Mouse (Mus musculus) CH12.LX (cell line): Measurements from ENCODE around the gene Itgb3. TPM values are rescaled to one million over a fixed set of nuclear protein-coding genes. Genes with fewer than 3 reads are reported as not detected.

Source experiments
- DNase-seq: peaks from one replicate; pipeline ENCODE4 v3.0.0-alpha.2; 2013; ENCODE audit errors: extremely low read depth
- H3K27ac ChIP-seq: 2 replicates; pipeline ENCODE4 v1.5.1; 2012; ENCODE audit warnings: low read depth, mild to moderate bottlenecking, control low read depth, moderate library complexity; ENCODE audit not compliant: insufficient read depth
- H3K27me3 ChIP-seq: replicated peaks from 2 replicates; pipeline ENCODE3; 2012; ENCODE audit warnings: inconsistent platforms
- H3K36me3 ChIP-seq, 2 experiments: replicated peaks in 1 of 2; 2 replicates each; pipeline versions ENCODE3 to v1.6.1; 2012; ENCODE audit warnings: inconsistent platforms in 1 of 2, low read length in 1 of 2, mild to moderate bottlenecking in 1 of 2, mixed read lengths in 1 of 2, moderate library complexity in 1 of 2; ENCODE audit not compliant: control insufficient read depth in 1 of 2, insufficient read depth in 1 of 2
- H3K4me1 ChIP-seq, 2 experiments: 2 replicates each; pipeline ENCODE4 v1.6.1; 2012; ENCODE audit warnings: inconsistent platforms in 1 of 2, moderate library complexity in 1 of 2; ENCODE audit not compliant: insufficient read depth in 2 of 2, control insufficient read depth in 1 of 2
- H3K4me2 ChIP-seq: 2 replicates; pipeline ENCODE4 v1.6.1; 2012; ENCODE audit warnings: low read depth, mild to moderate bottlenecking, control low read depth; ENCODE audit not compliant: poor library complexity, insufficient read depth, severe bottlenecking
- H3K4me3 ChIP-seq, 3 experiments: fragments of 150-350 bp in 1 of 3; sonication (generic) in 1 of 3; replicated peaks in 1 of 3; 2 replicates each; pipeline versions ENCODE3 to v1.5.1; 2011 to 2012; ENCODE audit warnings: low read depth in 2 of 3, low read length in 2 of 3, mild to moderate bottlenecking in 2 of 3, moderate library complexity in 2 of 3, control low read depth in 1 of 3, improper control_type of control experiment in 1 of 3, inconsistent platforms in 1 of 3, mixed read lengths in 1 of 3; ENCODE audit not compliant: poor library complexity in 1 of 3
- H3K79me2 ChIP-seq: replicated peaks from 2 replicates; pipeline ENCODE4 v1.6.1; 2012; ENCODE audit warnings: mild to moderate bottlenecking, moderate library complexity; ENCODE audit not compliant: control insufficient read depth, poor library complexity, insufficient read depth, severe bottlenecking; ENCODE audit errors: extremely low read depth
- H3K9ac ChIP-seq: 2 replicates; pipeline ENCODE4 v1.6.1; 2012; ENCODE audit warnings: low read depth, mild to moderate bottlenecking, control low read depth, moderate library complexity; ENCODE audit not compliant: insufficient read depth
- H3K9me3 ChIP-seq: replicated peaks from 2 replicates; pipeline ENCODE3; 2012; ENCODE audit warnings: low read length, inconsistent platforms, mixed read lengths
- BHLHE40 ChIP-seq: IDR thresholded peaks from 2 replicates; pipeline ENCODE4 v1.6.1; 2011; ENCODE audit warnings: mild to moderate bottlenecking, low read depth, low read length, improper control_type of control experiment
- CHD1 ChIP-seq: IDR thresholded peaks from 2 replicates; pipeline ENCODE4 v1.6.1; 2012; ENCODE audit warnings: low read depth, low read length, improper control_type of control experiment, inconsistent platforms
- CHD2 ChIP-seq: IDR thresholded peaks from 2 replicates; pipeline ENCODE4 v1.6.1; 2011; ENCODE audit warnings: low read length, improper control_type of control experiment
- ELF1 ChIP-seq: IDR thresholded peaks from 2 replicates; pipeline ENCODE4 v1.6.1; 2014; ENCODE audit warnings: low read depth, mild to moderate bottlenecking, inconsistent platforms, low read length, improper control_type of control experiment
- GABPA ChIP-seq: IDR thresholded peaks from 2 replicates; pipeline ENCODE4 v1.6.1; 2012; ENCODE audit warnings: low read depth, low read length, improper control_type of control experiment, inconsistent platforms; ENCODE audit not compliant: insufficient replicate concordance
- JUN ChIP-seq: IDR thresholded peaks from 2 replicates; pipeline ENCODE4 v1.6.1; 2011; ENCODE audit warnings: low read depth, mild to moderate bottlenecking, low read length, improper control_type of control experiment, moderate library complexity; ENCODE audit not compliant: insufficient read depth
- JUND ChIP-seq: conservative IDR thresholded peaks from 2 replicates; pipeline ENCODE4 v1.6.1; 2011; ENCODE audit warnings: low read depth, low read length, improper control_type of control experiment
- MAX ChIP-seq: IDR thresholded peaks from 2 replicates; pipeline ENCODE4 v1.6.1; 2011; ENCODE audit warnings: low read length, improper control_type of control experiment
- MYC ChIP-seq: IDR thresholded peaks from 2 replicates; pipeline ENCODE4 v1.6.1; 2011; ENCODE audit warnings: low read depth, mild to moderate bottlenecking, improper control_type of control experiment, low read length
- NELFE ChIP-seq: IDR thresholded peaks from 2 replicates; pipeline ENCODE4 v1.6.1; 2011; ENCODE audit warnings: low read depth, low read length, improper control_type of control experiment
- PAX5 ChIP-seq: IDR thresholded peaks from 2 replicates; pipeline ENCODE4 v1.6.1; 2012; ENCODE audit warnings: low read length, inconsistent platforms, mixed read lengths
- RAD21 ChIP-seq: IDR thresholded peaks from 2 replicates; pipeline ENCODE4 v1.6.1; 2011; ENCODE audit warnings: low read depth, mild to moderate bottlenecking, low read length, improper control_type of control experiment, moderate library complexity
- RCOR1 ChIP-seq: conservative IDR thresholded peaks from 2 replicates; pipeline ENCODE4 v1.6.1; 2012; ENCODE audit warnings: low read depth, mild to moderate bottlenecking, inconsistent platforms, low read length, improper control_type of control experiment
- SIN3A ChIP-seq: IDR thresholded peaks from 2 replicates; pipeline ENCODE4 v1.6.1; 2012; ENCODE audit warnings: low read length, improper control_type of control experiment, inconsistent platforms
- SMC3 ChIP-seq: IDR thresholded peaks from 2 replicates; pipeline ENCODE4 v1.6.1; 2011; ENCODE audit warnings: low read depth, low read length, improper control_type of control experiment
- TCF12 ChIP-seq: IDR thresholded peaks from 2 replicates; pipeline ENCODE4 v1.6.1; 2014; ENCODE audit warnings: low read depth, mild to moderate bottlenecking, inconsistent platforms, low read length, improper control_type of control experiment
- ZKSCAN1 ChIP-seq: IDR thresholded peaks from 2 replicates; pipeline ENCODE4 v1.6.1; 2012; ENCODE audit warnings: low read depth, inconsistent platforms, low read length, improper control_type of control experiment, borderline replicate concordance
- ZMIZ1 ChIP-seq: IDR thresholded peaks from 2 replicates; pipeline ENCODE4 v1.6.1; 2012; ENCODE audit warnings: low read depth, mild to moderate bottlenecking, inconsistent platforms, low read length, improper control_type of control experiment
- ZNF384 ChIP-seq: IDR thresholded peaks from 2 replicates; pipeline ENCODE4 v1.6.1; 2012; ENCODE audit warnings: low read depth, low read length, improper control_type of control experiment, inconsistent platforms
- dilution Hi-C: fragments of 300-500 bp; cut with MboI; formaldehyde crosslinking; loops from 2 replicates; pipeline ENCODE4 v1.14.3; 2020; ENCODE audit warnings: low sequenced_read_pairs; ENCODE audit not compliant: extremely low pct_unique_long_range_greater_than_20kb, extremely low pct_ligation_motif_present
- in situ Hi-C: fragments of 300-500 bp; cut with MboI; formaldehyde crosslinking; loops from 3 replicates; pipeline ENCODE4 v1.14.3; 2019; ENCODE audit warnings: low sequenced_read_pairs, low pct_ligation_motif_present, low pct_unique_long_range_greater_than_20kb, mixed read lengths
- polyA plus RNA-seq: library from polyadenylated mRNA; unstranded; fragments of >175 nt; gene quantifications from 2 replicates; pipeline ENCODE4 v1.2.1, GENCODE M21; 2012; ENCODE audit warnings: low read depth; ENCODE audit not compliant: insufficient read length
- total RNA-seq, 2 experiments: library from RNA; depleted of rRNA; stranded (reverse); fragments of 300-350 nt in 1 of 2; fragments of >200 nt in 1 of 2; gene quantifications; 2 replicates each; pipeline ENCODE4 v1.2.3; 2012 to 2014

The Itgb3 gene
- total and polyA plus RNA-seq, 3 experiments, result 2.9 to 11.0 (median 3.0) TPM

- peaks cover 0 to 10% of the 10 kb centered on the region in 2 experiments for H3K36me3 ChIP-seq
- no peak overlapping the region for H3K4me3 ChIP-seq
- H3K27ac ChIP-seq, result no peak overlapping the region
- no peaks in the 10 kb centered on the region for H3K4me1 ChIP-seq
- no peak for DNase-seq
- H3K79me2 ChIP-seq, result no peaks in the 10 kb centered on the region
- no peak for TF ChIP-seq RCOR1
- TF ChIP-seq JUND, result no peak
- TF ChIP-seq JUN, result no peak
- no peak for TF ChIP-seq ZNF384
- no peak for TF ChIP-seq MAX
- dilution Hi-C loops (no loop called here), in situ Hi-C loops (no loop called here)
- no peaks in the 10 kb centered on the region for H3K27me3 ChIP-seq
- no peak overlapping the region for H3K9ac ChIP-seq
- H3K4me2 ChIP-seq, result no peak overlapping the region
- peaks cover 2% of the 10 kb centered on the region for H3K9me3 ChIP-seq
Measured at GRCm38 (mm10) chr11:104673412-104673811, 65.6 kb downstream of the Itgb3 start.

DNA sequence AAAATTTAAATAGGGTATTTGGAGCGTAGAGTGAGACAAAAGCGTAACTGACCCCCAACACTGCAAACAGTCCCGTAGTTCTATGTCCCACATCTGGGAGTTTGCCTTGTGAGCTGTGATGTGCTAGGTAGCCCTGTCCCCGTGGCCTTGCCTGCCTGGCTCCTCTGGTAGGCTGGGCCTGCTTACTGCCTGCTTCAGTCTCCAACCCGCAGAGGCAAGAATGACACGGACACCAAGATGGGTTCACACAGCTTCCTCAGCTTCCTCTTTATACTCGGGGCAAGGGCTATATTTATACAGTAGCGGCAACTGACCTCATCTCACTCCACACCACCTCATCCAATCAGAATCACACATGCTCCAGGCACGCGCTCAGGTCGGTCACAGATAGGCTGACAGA, 67.0 kb downstream of the Itgb3 start:
- dilution Hi-C loops, result no loop called here
- no peaks in the 10 kb centered on the region for H3K27me3 ChIP-seq
- no peak overlapping the region for H3K4me3 ChIP-seq
- in situ Hi-C loops, result no loop called here
- H3K4me1 ChIP-seq, result no peaks in the 10 kb centered on the region
- peaks cover 2% of the 10 kb centered on the region for H3K9me3 ChIP-seq
- no peak overlapping the region for H3K4me2 ChIP-seq
- H3K9ac ChIP-seq, result no peak overlapping the region
- DNase-seq, result no peak
- no peak overlapping the region for H3K27ac ChIP-seq
- H3K36me3 ChIP-seq, result peaks cover 0 to 5% of the 10 kb centered on the region in 2 experiments
- H3K79me2 ChIP-seq, result no peaks in the 10 kb centered on the region
- TF ChIP-seq CHD1 (no peak), NELFE (no peak), ZMIZ1 (no peak), RCOR1 (no peak), ZKSCAN1 (no peak)

DNA sequence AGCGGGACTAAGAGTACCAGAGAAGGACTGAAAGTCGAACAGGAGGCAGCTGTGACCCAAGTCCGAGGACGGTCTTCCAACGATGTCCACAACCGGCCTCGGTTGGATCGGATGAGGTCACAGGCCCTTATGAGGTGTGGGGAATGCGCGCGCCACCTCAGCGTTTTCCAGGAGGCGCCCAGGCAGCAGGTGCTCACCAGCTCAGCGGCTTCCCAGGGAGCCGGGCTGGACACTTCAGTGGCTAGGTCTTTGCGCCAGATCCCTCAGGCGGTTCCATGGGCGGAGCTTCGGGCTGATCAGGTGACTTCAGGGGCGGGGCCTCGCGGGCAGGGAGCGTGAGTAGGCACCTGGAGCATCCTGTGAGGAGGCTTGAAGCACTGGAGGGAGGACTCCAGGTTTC, 77.7 kb downstream of the Itgb3 start, which contains the start of gene Gm11639:
TSS of gene Gm11639 (plus strand) at position 160 of the 400 bp plus-strand sequence.
- Histone ChIP-seq H3K79me2 (no peaks in the 10 kb centered on the region), H3K4me2 (no peak within 1 kb of the TSS), H3K4me1 (no peaks in the 10 kb centered on the region), H3K9me3 (no peaks in the 10 kb centered on the region), H3K27me3 (no peaks in the 10 kb centered on the region), H3K9ac (no peak within 1 kb of the TSS), H3K4me3 (no peak within 1 kb of the TSS), H3K27ac (no peak within 1 kb of the TSS), H3K36me3 (no peaks in the 10 kb centered on the region)
- dilution Hi-C loops (no loop called here), in situ Hi-C loops (no loop called here)
- TF ChIP-seq CHD1 (no peak), BHLHE40 (no peak), ELF1 (no peak), TCF12 (no peak), CHD2 (no peak), JUND (no peak), MYC (no peak), SIN3A (no peak), GABPA (no peak), SMC3 (no peak), RAD21 (no peak), ZMIZ1 (no peak), PAX5 (no peak), ZNF384 (no peak)
- no peak for DNase-seq
